Mouse (Mus musculus) kidney, adult 2 months (tissue): ENCODE measurements at regions not wholly inside any gene's neighbourhood (a gene's known extent, or its start where the extent isn't known, plus 50 kb on each side); places are given as distances from the start of the nearest gene placed in this dataset.

Experiments
- DNase-seq: peaks from one replicate; pipeline ENCODE4 v3.0.0; 2021
- H3K27ac ChIP-seq: fragments of 200-500 bp; 2 replicates; pipeline ENCODE4 v1.5.1; 2012; ENCODE audit warnings: low read depth, low read length, control low read depth, inconsistent platforms; ENCODE audit not compliant: insufficient read depth
- H3K27me3 ChIP-seq: fragments of 200-500 bp; replicated peaks from 2 replicates; pipeline ENCODE4 v1.6.1; 2012; ENCODE audit warnings: mild to moderate bottlenecking, moderate library complexity, low read length, inconsistent platforms; ENCODE audit not compliant: control insufficient read depth, insufficient read depth
- H3K36me3 ChIP-seq: fragments of 200-500 bp; 2 replicates; pipeline ENCODE4 v1.6.1; 2012; ENCODE audit warnings: mild to moderate bottlenecking, moderate library complexity, low read length, inconsistent platforms; ENCODE audit not compliant: control insufficient read depth, insufficient read depth
- H3K4me1 ChIP-seq: fragments of 200-500 bp; 2 replicates; pipeline ENCODE4 v1.6.1; 2011; ENCODE audit warnings: low read length; ENCODE audit not compliant: control insufficient read depth, insufficient read depth
- H3K4me3 ChIP-seq: fragments of 200-500 bp; 2 replicates; pipeline ENCODE4 v1.5.1; 2011; ENCODE audit warnings: mild to moderate bottlenecking, low read depth, low read length, control low read depth; ENCODE audit not compliant: insufficient read depth
- CTCF ChIP-seq: fragments of 200-500 bp; conservative IDR thresholded peaks from 2 replicates; pipeline ENCODE4 v1.5.1; 2011; ENCODE audit warnings: low read depth, mild to moderate bottlenecking, control low read depth, low read length, moderate library complexity, mixed read lengths; ENCODE audit not compliant: insufficient read depth, insufficient read length
- POLR2A ChIP-seq: fragments of 200-500 bp; IDR thresholded peaks from one replicate; pipeline ENCODE4 v1.6.1; 2011; ENCODE audit warnings: low read depth, low read length, control low read depth
- WGBS: fragments of 180-500 bp; shearing (Covaris S2); methylation state at CpG from one replicate; pipeline ENCODE4 v1.1.7; 2018; 5-methylcytosine and 5-hydroxymethylcytosine counted together

DNA sequence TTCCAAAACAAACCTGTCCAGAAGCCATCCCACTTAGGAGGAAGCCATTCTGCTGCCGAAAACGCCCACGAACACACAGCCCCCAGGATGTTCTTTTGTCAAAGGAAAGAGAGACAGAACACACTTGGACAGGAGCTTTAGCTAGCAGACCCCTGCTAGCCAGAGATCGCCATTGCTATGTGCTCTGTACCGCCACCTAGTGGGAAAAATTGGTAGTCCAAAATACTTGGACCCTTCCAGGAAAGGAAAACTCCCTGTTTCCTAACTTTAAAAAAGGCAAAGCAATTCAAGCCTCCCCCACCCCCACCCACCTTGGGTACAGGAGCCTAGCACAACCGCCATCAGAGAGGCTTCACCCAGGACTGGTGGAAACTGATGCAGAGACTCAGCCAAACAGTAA lies 242.5 kb upstream of the Tbx18 start:
- no peak for TF ChIP-seq CTCF
- no peak for TF ChIP-seq POLR2A
- no peaks in the 10 kb centered on the region for H3K36me3 ChIP-seq
- no peaks in the 10 kb centered on the region for H3K27me3 ChIP-seq
- DNase-seq: no peak
- no peak overlapping the region for H3K4me3 ChIP-seq
- no peak overlapping the region for H3K27ac ChIP-seq
- H3K4me1 ChIP-seq: no peaks in the 10 kb centered on the region
- 41% methylated on average over 6 of the region's 6 CpGs for WGBS

- Histone ChIP-seq H3K27ac (no peak overlapping the region), H3K4me3 (no peak overlapping the region), H3K36me3 (no peaks in the 10 kb centered on the region), H3K27me3 (no peaks in the 10 kb centered on the region), H3K4me1 (no peaks in the 10 kb centered on the region)
- no peak for DNase-seq
- 64% methylated on average over 3 of the region's 3 CpGs for WGBS
- no peak for TF ChIP-seq CTCF
- TF ChIP-seq POLR2A: no peak
Observed at GRCm38 (mm10) chr9:87984910-87985309, 253.8 kb upstream of the Tbx18 start.

- Histone ChIP-seq H3K4me3 (no peak overlapping the region), H3K4me1 (no peaks in the 10 kb centered on the region), H3K27ac (no peak overlapping the region), H3K36me3 (no peaks in the 10 kb centered on the region), H3K27me3 (no peaks in the 10 kb centered on the region)
- DNase-seq: no peak
- 66% methylated on average over 4 of the region's 4 CpGs for WGBS
- TF ChIP-seq CTCF (no peak), POLR2A (no peak)
Observed at GRCm38 (mm10) chr9:87985439-87985838, 254.4 kb upstream of the Tbx18 start.

DNA sequence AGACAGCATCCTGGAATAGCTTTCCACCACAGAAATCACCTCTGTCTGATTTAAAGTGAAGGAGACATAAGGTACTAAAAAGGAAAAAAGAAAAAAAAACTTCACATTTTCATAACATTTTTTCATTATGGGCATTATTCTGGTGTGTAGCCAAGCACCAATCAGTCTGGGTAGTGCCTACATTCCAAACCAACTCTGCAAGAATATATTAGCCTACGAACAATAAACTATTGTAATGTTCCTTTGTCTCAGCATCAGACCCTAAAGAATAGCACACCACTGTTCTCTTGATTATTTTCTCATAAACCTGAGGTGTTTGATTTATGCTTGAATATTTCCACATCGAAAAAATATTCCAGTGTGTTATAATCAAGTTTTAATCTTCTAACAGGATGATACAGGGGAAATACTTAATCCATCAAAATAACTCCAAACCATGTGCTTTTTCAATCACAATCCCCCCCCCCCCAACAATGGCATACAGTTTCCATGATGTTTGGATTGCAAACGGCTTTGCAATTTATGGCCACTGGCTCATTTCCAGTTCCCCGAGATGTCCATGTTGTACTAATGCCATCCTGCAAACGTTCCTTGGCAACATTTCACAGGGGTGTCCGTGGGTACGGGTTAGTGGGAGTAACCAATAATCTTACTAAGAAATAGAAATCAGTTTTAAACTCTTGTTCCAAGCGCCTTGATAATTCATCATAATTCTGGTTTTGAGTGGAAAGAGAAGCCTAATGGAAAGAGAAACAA lies 275.1 kb upstream of the Tbx18 start:
- DNase-seq: no peak
- Histone ChIP-seq H3K27me3 (no peaks in the 10 kb centered on the region; the same call in 1 of the 2 replicates), H3K4me3 (no peak overlapping the region), H3K4me1 (no peaks in the 10 kb centered on the region), H3K36me3 (no peaks in the 10 kb centered on the region), H3K27ac (no peak overlapping the region)
- TF ChIP-seq CTCF: no peak
- no peak for TF ChIP-seq POLR2A
- 58% methylated on average over 8 of the region's 8 CpGs for WGBS

GRCm38 (mm10) chr9:88023752-88024151 lies 292.7 kb upstream of the Tbx18 start:
- Histone ChIP-seq H3K4me1 (no peaks in the 10 kb centered on the region), H3K36me3 (no peaks in the 10 kb centered on the region), H3K4me3 (no peak overlapping the region), H3K27ac (no peak overlapping the region), H3K27me3 (no peaks in the 10 kb centered on the region; the same call in 1 of the 2 replicates)
- no peak for TF ChIP-seq CTCF
- no peak for TF ChIP-seq POLR2A
- no peak for DNase-seq
- 47% methylated on average over 3 of the region's 3 CpGs for WGBS

DNA sequence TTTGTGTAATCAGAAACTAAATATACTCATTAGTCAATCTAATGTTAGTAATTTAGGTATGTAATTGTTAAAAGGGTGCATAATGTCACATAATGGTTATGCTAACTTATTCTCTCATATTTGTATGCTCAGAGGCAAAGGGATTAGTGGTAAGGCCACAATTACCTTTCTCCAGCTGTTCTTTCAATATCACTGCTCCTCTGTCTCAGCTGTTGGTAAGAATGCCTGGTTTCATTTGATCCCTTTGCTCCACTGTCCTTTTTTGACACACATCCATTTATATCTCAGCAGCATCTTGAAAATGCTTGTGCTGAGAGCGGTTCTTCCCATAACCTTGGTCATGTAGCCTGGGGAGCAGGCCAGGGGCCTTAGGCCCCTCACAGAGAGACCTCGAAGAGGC lies 294.9 kb upstream of the Tbx18 start:
- Histone ChIP-seq H3K4me3 (no peak overlapping the region), H3K27ac (no peak overlapping the region), H3K36me3 (no peaks in the 10 kb centered on the region), H3K27me3 (no peaks in the 10 kb centered on the region), H3K4me1 (no peaks in the 10 kb centered on the region)
- 76% methylated on average over 2 of the region's 2 CpGs for WGBS
- DNase-seq: no peak
- TF ChIP-seq POLR2A: no peak
- no peak for TF ChIP-seq CTCF

GRCm38 (mm10) chr9:88030509-88031148 lies 296.4 kb upstream of the Nt5e start:
- H3K36me3 ChIP-seq: no peaks in the 10 kb centered on the region
- no peaks in the 10 kb centered on the region for H3K4me1 ChIP-seq
- 33% methylated on average over 6 of the region's 6 CpGs for WGBS
- no peaks in the 10 kb centered on the region for H3K27me3 ChIP-seq
- TF ChIP-seq POLR2A: no peak
- no peak for TF ChIP-seq CTCF
- H3K4me3 ChIP-seq: no peak overlapping the region
- no peak for DNase-seq
- no peak overlapping the region for H3K27ac ChIP-seq
